Mouse (Mus musculus) forebrain, embryonic 12.5 days (tissue): ENCODE results near the gene Lsamp. TPM values are rescaled to one million over a fixed set of nuclear protein-coding genes. Genes with fewer than 3 reads are reported as not detected.
A peak's percentile ranks its signal among the peaks of the same experiment; 100 is the strongest.

Experiments used
- ATAC-seq: fragments of 200-750 bp; cut with Nextera tagmentation; 2 replicates; pipeline ENCODE4 v1.8.0; 2017; ENCODE audit warnings: moderate TSS enrichment; ENCODE audit not compliant: low FRiP score
- H3K27ac ChIP-seq: fragments of 300-500 bp; sonication (generic); 2 replicates; pipeline ENCODE4 v1.5.1; 2016; ENCODE audit warnings: mild to moderate bottlenecking
- H3K27me3 ChIP-seq: fragments of 300-500 bp; sonication (generic); 2 replicates; pipeline ENCODE4 v1.6.1; 2016; ENCODE audit warnings: mild to moderate bottlenecking
- H3K36me3 ChIP-seq: fragments of 300-500 bp; sonication (generic); replicated peaks from 2 replicates; pipeline ENCODE4 v1.6.1; 2016; ENCODE audit warnings: mild to moderate bottlenecking
- H3K4me1 ChIP-seq: fragments of 300-500 bp; sonication (generic); 2 replicates; pipeline ENCODE4 v1.6.1; 2016
- H3K4me2 ChIP-seq: fragments of 300-500 bp; sonication (generic); 2 replicates; pipeline ENCODE4 v1.6.1; 2016; ENCODE audit warnings: mild to moderate bottlenecking, moderate library complexity
- H3K4me3 ChIP-seq: fragments of 300-500 bp; sonication (generic); replicated peaks from 2 replicates; pipeline ENCODE4 v1.5.1; 2016; ENCODE audit warnings: mild to moderate bottlenecking
- H3K9ac ChIP-seq: fragments of 300-500 bp; sonication (generic); 2 replicates; pipeline ENCODE4 v1.6.1; 2016; ENCODE audit warnings: mild to moderate bottlenecking
- H3K9me3 ChIP-seq: fragments of 300-500 bp; sonication (generic); 2 replicates; pipeline ENCODE4 v1.6.1; 2016
- WGBS: fragments of 180-500 bp; shearing (Covaris S2); methylation state at CpG from one replicate; pipeline ENCODE4 v1.1.7; 2016; 5-methylcytosine and 5-hydroxymethylcytosine counted together
- polyA plus RNA-seq: library from polyadenylated mRNA; unstranded; fragments of >200 nt; fragmentation: Nextera tagmentation; extraction: Ambion mirVana; gene quantifications from 2 replicates; pipeline ENCODE4 v1.2.1, GENCODE M21; 2016

The Lsamp gene
- polyA plus RNA-seq, 1 experiment from 2014 or later = 24.6 TPM

GRCm38 (mm10) chr16:41063270-41063857, 1079.2 kb downstream of the Lsamp start:
- WGBS = 77% methylated on average over 7 of the region's 7 CpGs
- Histone ChIP-seq H3K27me3 (no peaks in the 10 kb centered on the region), H3K36me3 (no peaks in the 10 kb centered on the region), H3K27ac (no peak overlapping the region), H3K4me3 (no peak overlapping the region), H3K9ac (no peak overlapping the region), H3K4me1 (0 out of 2 replicates have a peak, but pooled peaks cover 2% of the 10 kb centered on the region), H3K9me3 (no peaks in the 10 kb centered on the region), H3K4me2 (no peak overlapping the region)
- ATAC-seq = 0 out of 2 replicates have a peak, but pooled peaks have one; percentile 23

- Histone ChIP-seq H3K4me1 (no peaks in the 10 kb centered on the region), H3K27me3 (no peaks in the 10 kb centered on the region), H3K4me2 (no peak overlapping the region), H3K9ac (no peak overlapping the region), H3K9me3 (no peaks in the 10 kb centered on the region), H3K4me3 (no peak overlapping the region), H3K27ac (no peak overlapping the region), H3K36me3 (no peaks in the 10 kb centered on the region)
- 90% methylated on average over 2 of the region's 2 CpGs for WGBS
- no peak for ATAC-seq
These were observed 1089.3 kb downstream of the Lsamp start for GRCm38 (mm10) chr16:41073470-41073869.

- ATAC-seq = no peak
- H3K4me2 ChIP-seq = no peak overlapping the region
- H3K27ac ChIP-seq = no peak overlapping the region
- H3K4me3 ChIP-seq = no peak overlapping the region
- WGBS = 92% methylated on average over 2 of the region's 2 CpGs
- no peaks in the 10 kb centered on the region for H3K9me3 ChIP-seq
- H3K9ac ChIP-seq = no peak overlapping the region
- no peaks in the 10 kb centered on the region for H3K4me1 ChIP-seq
- H3K36me3 ChIP-seq = no peaks in the 10 kb centered on the region
- H3K27me3 ChIP-seq = peaks cover 6% of the 10 kb centered on the region; the same call in 1 of the 2 replicates
These were observed 1104.5 kb downstream of the Lsamp start for GRCm38 (mm10) chr16:41088648-41089047.

- Histone ChIP-seq H3K27me3 (peaks cover 6% of the 10 kb centered on the region; the same call in 1 of the 2 replicates), H3K4me1 (no peaks in the 10 kb centered on the region), H3K27ac (no peak overlapping the region), H3K9me3 (no peaks in the 10 kb centered on the region), H3K36me3 (no peaks in the 10 kb centered on the region), H3K4me3 (no peak overlapping the region), H3K4me2 (no peak overlapping the region), H3K9ac (no peak overlapping the region)
- WGBS = 49% methylated on average over 2 of the region's 2 CpGs
- no peak for ATAC-seq
These were observed 1105.9 kb downstream of the Lsamp start for GRCm38 (mm10) chr16:41090092-41090491.

GRCm38 (mm10) chr16:41091259-41091658, 1107.1 kb downstream of the Lsamp start:
- 0 out of 2 replicates have a peak, but pooled peaks have one; percentile 20 for ATAC-seq

GRCm38 (mm10) chr16:41102805-41103204, 1118.6 kb downstream of the Lsamp start:
- WGBS = 83% methylated on average over 3 of the region's 3 CpGs

More at GRCm38 (mm10) chr16:41091259-41091658, 1107.1 kb downstream of the Lsamp start:
- Histone ChIP-seq H3K9me3 (no peaks in the 10 kb centered on the region), H3K4me2 (no peak overlapping the region), H3K27me3 (peaks cover 6% of the 10 kb centered on the region; the same call in 1 of the 2 replicates), H3K4me1 (no peaks in the 10 kb centered on the region), H3K27ac (no peak overlapping the region), H3K9ac (no peak overlapping the region), H3K4me3 (no peak overlapping the region), H3K36me3 (no peaks in the 10 kb centered on the region)

GRCm38 (mm10) chr16:41124361-41124760, 1140.2 kb downstream of the Lsamp start:
- Histone ChIP-seq H3K4me2 (no peak overlapping the region), H3K4me3 (no peak overlapping the region), H3K27ac (no peak overlapping the region), H3K4me1 (no peaks in the 10 kb centered on the region), H3K27me3 (no peaks in the 10 kb centered on the region), H3K36me3 (no peaks in the 10 kb centered on the region), H3K9ac (no peak overlapping the region), H3K9me3 (no peaks in the 10 kb centered on the region)
- WGBS = 33% methylated on average over 2 of the region's 2 CpGs
- ATAC-seq = no peak

More at GRCm38 (mm10) chr16:41102805-41103204, 1118.6 kb downstream of the Lsamp start:
- no peaks in the 10 kb centered on the region for H3K9me3 ChIP-seq
- no peak overlapping the region for H3K4me3 ChIP-seq
- H3K4me2 ChIP-seq = no peak overlapping the region
- no peaks in the 10 kb centered on the region for H3K4me1 ChIP-seq
- H3K27me3 ChIP-seq = no peaks in the 10 kb centered on the region
- H3K27ac ChIP-seq = no peak overlapping the region
- H3K36me3 ChIP-seq = no peaks in the 10 kb centered on the region
- ATAC-seq = no peak
- no peak overlapping the region for H3K9ac ChIP-seq

- H3K4me3 ChIP-seq = no peak overlapping the region
- H3K4me2 ChIP-seq = no peak overlapping the region
- H3K9me3 ChIP-seq = no peaks in the 10 kb centered on the region
- H3K27ac ChIP-seq = no peak overlapping the region
- no peaks in the 10 kb centered on the region for H3K4me1 ChIP-seq
- H3K9ac ChIP-seq = no peak overlapping the region
- WGBS = 91% methylated on average over 2 of the region's 2 CpGs
- H3K27me3 ChIP-seq = no peaks in the 10 kb centered on the region
- H3K36me3 ChIP-seq = no peaks in the 10 kb centered on the region
- ATAC-seq = no peak
These were observed 1140.9 kb downstream of the Lsamp start for GRCm38 (mm10) chr16:41125051-41125450.

- Histone ChIP-seq H3K4me1 (no peaks in the 10 kb centered on the region), H3K36me3 (no peaks in the 10 kb centered on the region), H3K27me3 (no peaks in the 10 kb centered on the region), H3K4me3 (no peak overlapping the region), H3K9me3 (no peaks in the 10 kb centered on the region), H3K9ac (no peak overlapping the region), H3K27ac (no peak overlapping the region), H3K4me2 (no peak overlapping the region)
- WGBS = 76% methylated on average over 4 of the region's 4 CpGs
- ATAC-seq = peak; percentile 36; the same call in 1 of the 2 replicates
These were observed 1146.9 kb downstream of the Lsamp start for GRCm38 (mm10) chr16:41131053-41131452.

- H3K4me1 ChIP-seq = no peaks in the 10 kb centered on the region
- 74% methylated on average over 1 of the region's 1 CpGs for WGBS
These were observed 1188.7 kb downstream of the Lsamp start for GRCm38 (mm10) chr16:41172839-41173238.

GRCm38 (mm10) chr16:41179557-41179956, 1195.4 kb downstream of the Lsamp start:
- H3K4me1 ChIP-seq = 0 out of 2 replicates have a peak, but pooled peaks cover 3% of the 10 kb centered on the region

More at GRCm38 (mm10) chr16:41172839-41173238, 1188.7 kb downstream of the Lsamp start:
- Histone ChIP-seq H3K27me3 (no peaks in the 10 kb centered on the region), H3K4me2 (no peak overlapping the region), H3K27ac (no peak overlapping the region), H3K36me3 (no peaks in the 10 kb centered on the region), H3K4me3 (no peak overlapping the region), H3K9me3 (no peaks in the 10 kb centered on the region), H3K9ac (no peak overlapping the region)
- no peak for ATAC-seq

GRCm38 (mm10) chr16:41180867-41181266, 1196.7 kb downstream of the Lsamp start:
- Histone ChIP-seq H3K9ac (no peak overlapping the region), H3K4me2 (no peak overlapping the region), H3K9me3 (no peaks in the 10 kb centered on the region), H3K4me1 (0 out of 2 replicates have a peak, but pooled peaks cover 3% of the 10 kb centered on the region), H3K27ac (no peak overlapping the region), H3K36me3 (no peaks in the 10 kb centered on the region), H3K4me3 (no peak overlapping the region), H3K27me3 (no peaks in the 10 kb centered on the region)
- ATAC-seq = no peak
- 42% methylated on average over 3 of the region's 3 CpGs for WGBS

More at GRCm38 (mm10) chr16:41179557-41179956, 1195.4 kb downstream of the Lsamp start:
- H3K36me3 ChIP-seq = no peaks in the 10 kb centered on the region
- ATAC-seq = 0 out of 2 replicates have a peak, but pooled peaks have one; percentile 17
- no peaks in the 10 kb centered on the region for H3K27me3 ChIP-seq
- 58% methylated on average over 3 of the region's 3 CpGs for WGBS
- no peak overlapping the region for H3K27ac ChIP-seq
- no peak overlapping the region for H3K4me2 ChIP-seq
- H3K4me3 ChIP-seq = no peak overlapping the region
- H3K9ac ChIP-seq = no peak overlapping the region
- H3K9me3 ChIP-seq = no peaks in the 10 kb centered on the region

GRCm38 (mm10) chr16:41210055-41210454, 1225.9 kb downstream of the Lsamp start:
- Histone ChIP-seq H3K9me3 (no peaks in the 10 kb centered on the region), H3K36me3 (no peaks in the 10 kb centered on the region), H3K27me3 (no peaks in the 10 kb centered on the region), H3K27ac (no peak overlapping the region), H3K9ac (no peak overlapping the region), H3K4me3 (no peak overlapping the region), H3K4me1 (no peaks in the 10 kb centered on the region), H3K4me2 (no peak overlapping the region)
- WGBS = 98% methylated on average over 5 of the region's 5 CpGs
- no peak for ATAC-seq
